Mouse (Mus musculus) stomach, embryonic 16.5 days (tissue): Measurements from ENCODE around the gene Cox7a1. TPM values are rescaled to one million over a fixed set of nuclear protein-coding genes. Genes with fewer than 3 reads are reported as not detected.
A peak's percentile ranks its signal among the peaks of the same experiment; 100 is the strongest.
"Not testable (repeated sequence)": the region's sequence is repeated elsewhere in the genome, so short reads cannot be mapped to it uniquely, and the experiment has no call there.

ENCODE experiments used
- ATAC-seq: fragments of 200-750 bp; cut with Nextera tagmentation; 2 replicates; pipeline ENCODE4 v1.8.0; 2017; ENCODE audit warnings: moderate number of reproducible peaks, moderate TSS enrichment; ENCODE audit not compliant: insufficient read depth, low FRiP score
- H3K27ac ChIP-seq: fragments of 300-500 bp; sonication (generic); 2 replicates; pipeline ENCODE4 v1.5.1; 2014; ENCODE audit warnings: low read length
- H3K27me3 ChIP-seq: fragments of 300-500 bp; sonication (generic); 2 replicates; pipeline ENCODE4 v1.6.1; 2014; ENCODE audit warnings: low read length, control low read depth, mixed read lengths; ENCODE audit not compliant: control insufficient read depth, insufficient read depth
- H3K36me3 ChIP-seq: fragments of 300-500 bp; sonication (generic); 2 replicates; pipeline ENCODE4 v1.6.1; 2014; ENCODE audit warnings: low read length; ENCODE audit not compliant: control insufficient read depth, insufficient read depth
- H3K4me1 ChIP-seq: fragments of 300-500 bp; sonication (generic); 2 replicates; pipeline ENCODE4 v1.6.1; 2014; ENCODE audit warnings: low read length, control low read depth, mixed read lengths; ENCODE audit not compliant: control insufficient read depth, insufficient read depth
- H3K4me2 ChIP-seq: fragments of 300-500 bp; sonication (generic); 2 replicates; pipeline ENCODE4 v1.6.1; 2014; ENCODE audit warnings: low read depth, low read length, mixed read lengths
- H3K4me3 ChIP-seq: fragments of 300-500 bp; sonication (generic); replicated peaks from 2 replicates; pipeline ENCODE4 v1.5.1; 2014; ENCODE audit warnings: mild to moderate bottlenecking, low read length
- H3K9ac ChIP-seq: fragments of 300-500 bp; sonication (generic); 2 replicates; pipeline ENCODE4 v1.6.1; 2014; ENCODE audit warnings: low read length
- H3K9me3 ChIP-seq: fragments of 300-500 bp; sonication (generic); replicated peaks from 2 replicates; pipeline ENCODE4 v1.6.1; 2016; ENCODE audit warnings: low read length, control low read depth; ENCODE audit not compliant: control insufficient read depth
- WGBS: fragments of 180-500 bp; shearing (Covaris S2); extraction: QIAGEN DNeasy Blood & Tissue Kit; methylation state at CpG from one replicate; pipeline ENCODE4 v1.1.7; 2014; 5-methylcytosine and 5-hydroxymethylcytosine counted together
- polyA plus RNA-seq: library from polyadenylated mRNA; unstranded; fragments of >200 nt; fragmentation: Nextera tagmentation; extraction: Ambion mirVana; gene quantifications from 2 replicates; pipeline ENCODE4 v1.2.1, GENCODE M21; 2015

Gene Cox7a1
- polyA plus RNA-seq, 1 experiment from 2014 or later, result 25.0 TPM

DNA sequence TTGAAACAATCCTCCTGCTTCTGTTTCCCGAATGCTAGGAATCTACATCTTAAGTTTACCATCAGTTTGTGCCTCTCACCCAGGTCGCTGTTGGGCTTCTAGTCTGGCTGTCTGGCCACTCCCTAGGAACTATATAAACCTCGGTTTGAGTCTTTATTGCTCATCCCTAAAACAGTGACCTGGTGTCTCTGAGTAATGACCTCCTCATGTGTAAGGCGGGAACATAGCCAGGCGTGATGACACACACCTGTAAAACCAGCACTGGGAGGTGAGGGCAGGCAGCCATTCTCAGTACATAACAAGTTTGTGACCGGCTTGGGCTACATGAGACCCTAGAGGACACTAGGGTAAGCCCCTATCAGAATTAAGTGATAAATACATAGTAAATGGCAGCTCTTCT, 11.5 kb downstream of the Cox7a1 start:
- H3K9me3 ChIP-seq, result no peaks in the 10 kb centered on the region
- H3K4me1 ChIP-seq, result peaks cover 22% of the 10 kb centered on the region
- H3K4me3 ChIP-seq, result peak overlapping the region; percentile 87; the same call in 1 of the 2 replicates
- H3K9ac ChIP-seq, result peak overlapping the region; percentile 86; the same call in 1 of the 2 replicates
- ATAC-seq, result no peak
- WGBS, result 58% methylated on average over 6 of the region's 6 CpGs
- no peaks in the 10 kb centered on the region for H3K27me3 ChIP-seq
- peak overlapping the region; percentile 63; the same call in 1 of the 2 replicates for H3K27ac ChIP-seq
- peak overlapping the region; percentile 90; the same call in 1 of the 2 replicates for H3K4me2 ChIP-seq
- peaks cover 10% of the 10 kb centered on the region; the same call in 1 of the 2 replicates for H3K36me3 ChIP-seq

DNA sequence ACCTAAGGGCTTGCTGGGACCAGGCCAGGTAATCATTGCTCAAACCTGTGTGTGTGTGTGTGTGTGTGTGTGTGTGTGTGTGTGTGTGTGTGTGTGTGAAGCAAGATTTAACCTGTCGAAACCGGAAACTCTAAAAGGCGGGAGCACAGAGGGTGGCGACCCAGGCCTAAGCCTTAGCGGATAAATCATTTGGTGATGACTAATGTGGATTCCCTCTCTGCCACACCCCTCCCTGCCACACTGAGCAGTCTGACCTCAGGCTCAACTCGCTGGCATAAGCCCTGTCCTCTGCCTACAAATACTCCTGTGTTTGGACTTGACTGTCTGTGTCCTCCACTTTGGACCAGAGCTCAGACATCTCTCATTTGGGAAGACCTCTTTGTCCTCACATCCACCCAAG, 12.2 kb downstream of the Cox7a1 start:
- H3K4me1 ChIP-seq, result peaks cover 22% of the 10 kb centered on the region
- H3K36me3 ChIP-seq, result peaks cover 7% of the 10 kb centered on the region; the same call in 1 of the 2 replicates
- H3K27ac ChIP-seq, result peak overlapping the region; percentile 62
- 37% methylated on average over 6 of the region's 6 CpGs for WGBS
- H3K4me3 ChIP-seq, result no peak overlapping the region
- H3K9ac ChIP-seq, result no peak overlapping the region
- ATAC-seq, result peak; percentile 26; the same call in 1 of the 2 replicates
- no peaks in the 10 kb centered on the region for H3K9me3 ChIP-seq
- H3K27me3 ChIP-seq, result no peaks in the 10 kb centered on the region
- H3K4me2 ChIP-seq, result no peak overlapping the region

DNA sequence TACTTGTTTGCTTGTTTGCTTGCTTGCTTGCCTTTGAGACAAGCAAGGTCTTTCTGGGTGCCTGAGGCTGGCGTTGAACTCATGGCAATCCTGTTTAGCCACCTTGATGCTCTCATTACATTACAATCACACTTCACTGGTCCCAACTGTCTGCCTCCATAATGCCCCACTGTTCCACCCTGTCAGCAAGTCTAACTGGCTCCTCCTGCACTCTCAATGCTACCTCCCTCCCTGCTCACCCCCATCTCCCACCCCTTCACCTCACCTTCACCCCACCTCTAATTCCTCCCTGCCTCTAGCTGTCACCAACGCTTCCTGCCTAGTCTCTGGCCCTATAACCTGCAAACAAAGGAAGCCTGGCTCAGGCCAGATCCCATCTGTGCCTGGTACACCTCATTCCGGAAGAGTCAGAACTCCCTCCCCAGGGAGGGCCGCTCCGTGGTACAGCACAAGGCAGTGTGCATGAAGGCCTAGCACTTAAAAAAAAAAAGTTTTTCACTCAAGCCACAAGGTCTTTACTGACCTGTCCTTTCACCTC, 13.7 kb downstream of the Cox7a1 start:
- no peak overlapping the region for H3K4me2 ChIP-seq
- ATAC-seq, result no peak
- H3K9me3 ChIP-seq, result no peaks in the 10 kb centered on the region
- no peaks in the 10 kb centered on the region for H3K36me3 ChIP-seq
- H3K27me3 ChIP-seq, result no peaks in the 10 kb centered on the region
- WGBS, result 49% methylated on average over 5 of the region's 5 CpGs
- H3K4me1 ChIP-seq, result peaks cover 19% of the 10 kb centered on the region
- H3K4me3 ChIP-seq, result no peak overlapping the region
- peak overlapping the region; percentile 13; the same call in 1 of the 2 replicates for H3K27ac ChIP-seq
- no peak overlapping the region for H3K9ac ChIP-seq

DNA sequence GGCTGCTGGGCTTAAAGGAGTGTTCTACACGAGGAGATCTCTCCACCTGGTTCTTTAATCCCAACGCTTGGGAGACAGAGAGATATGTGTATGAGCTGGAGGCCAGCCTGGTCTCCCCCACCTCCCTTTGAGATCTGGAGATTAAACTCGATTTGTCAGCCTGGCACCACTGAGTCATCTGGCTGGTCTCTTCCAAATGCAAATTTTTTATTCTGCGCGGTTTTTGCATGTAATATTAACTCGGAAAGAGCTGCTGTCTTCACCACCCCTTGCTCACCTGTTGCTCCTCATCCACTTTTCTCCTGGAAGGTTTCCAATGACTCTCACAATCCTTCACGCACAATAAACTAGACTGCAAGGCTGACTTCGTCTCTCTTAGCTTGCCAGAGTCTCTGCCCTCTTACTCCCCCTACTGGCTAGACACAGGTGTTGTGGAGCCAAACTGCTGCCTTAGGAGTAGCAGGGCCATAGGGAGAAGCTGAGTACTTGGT, 14.6 kb downstream of the Cox7a1 start, which contains the start of gene Capns1:
TSS of gene Capns1 (minus strand) at position 331 of the 491 bp plus-strand sequence.
- no peaks in the 10 kb centered on the region for H3K36me3 ChIP-seq
- H3K4me2 ChIP-seq, result 0 out of 2 replicates have a peak within 1 kb of the TSS, but pooled peaks have one; percentile 17
- peak within 1 kb of the TSS; percentile 13; the same call in 1 of the 2 replicates for H3K27ac ChIP-seq
- 0 out of 2 replicates have a peak, but pooled peaks have one; percentile 7 for ATAC-seq
- peaks cover 10% of the 10 kb centered on the region for H3K4me1 ChIP-seq
- no peaks in the 10 kb centered on the region for H3K27me3 ChIP-seq
- WGBS, result 6% methylated on average over 8 of the region's 8 CpGs
- no peak within 1 kb of the TSS for H3K4me3 ChIP-seq
- no peaks in the 10 kb centered on the region for H3K9me3 ChIP-seq
- no peak within 1 kb of the TSS for H3K9ac ChIP-seq

DNA sequence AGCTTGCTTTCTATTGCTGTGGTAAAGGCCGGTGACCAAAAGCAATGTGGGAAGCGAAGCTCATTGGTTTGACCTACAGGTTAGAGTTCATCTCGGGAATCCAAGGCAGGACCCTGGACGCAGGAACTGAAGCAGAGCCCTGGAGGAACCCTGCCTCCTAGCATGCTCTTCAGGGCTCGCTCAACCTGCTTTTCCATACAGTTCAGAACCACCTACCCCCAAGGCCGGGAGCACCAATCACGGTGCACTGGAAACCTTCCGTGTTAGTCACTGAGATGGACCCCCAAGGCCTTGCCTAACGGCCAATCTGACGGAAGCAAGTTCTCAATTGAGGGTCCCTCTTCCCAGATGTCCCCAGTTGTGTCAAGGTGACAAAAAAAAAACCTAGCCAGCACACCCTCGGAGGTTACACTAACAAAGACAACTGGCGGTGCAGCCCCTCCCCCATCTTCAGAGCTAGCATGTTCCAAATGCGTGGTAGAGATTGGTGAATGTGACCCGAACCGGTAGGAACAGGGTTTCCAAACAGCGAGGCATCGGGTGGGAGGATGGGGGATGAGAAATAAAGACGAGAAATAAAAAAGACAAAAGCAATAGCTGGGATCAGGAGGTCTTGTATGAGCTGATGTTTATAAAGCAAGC, 15.7 kb downstream of the Cox7a1 start:
- 74% methylated on average over 18 of the region's 18 CpGs for WGBS
- Histone ChIP-seq H3K9ac (no peak overlapping the region), H3K4me2 (no peak overlapping the region), H3K27me3 (no peaks in the 10 kb centered on the region), H3K36me3 (no peaks in the 10 kb centered on the region), H3K4me3 (no peak overlapping the region), H3K27ac (no peak overlapping the region), H3K4me1 (peaks cover 9% of the 10 kb centered on the region), H3K9me3 (no peaks in the 10 kb centered on the region)
- ATAC-seq, result no peak

DNA sequence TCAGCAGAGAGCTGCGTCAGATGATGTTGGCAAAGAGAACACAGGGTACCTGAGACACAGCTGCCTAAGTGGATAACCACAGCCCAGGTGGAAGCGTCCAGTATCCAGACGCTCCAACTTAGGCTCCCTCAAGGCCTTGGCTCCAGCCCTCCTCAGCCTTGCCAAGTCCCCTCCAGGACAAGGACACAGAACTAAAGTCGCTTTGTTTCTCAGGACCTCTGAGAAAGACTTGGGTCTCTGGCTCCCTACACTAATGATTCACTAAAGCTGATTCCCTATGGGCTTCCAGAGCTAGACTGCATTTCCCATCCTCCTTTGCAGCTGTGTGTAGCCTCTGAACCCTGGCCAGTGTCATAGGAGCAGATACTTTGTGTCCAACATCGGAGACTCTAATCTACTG, 16.3 kb downstream of the Cox7a1 start:
- H3K9me3 ChIP-seq, result no peaks in the 10 kb centered on the region
- WGBS, result 81% methylated on average over 5 of the region's 5 CpGs
- no peak overlapping the region for H3K9ac ChIP-seq
- no peak for ATAC-seq
- no peaks in the 10 kb centered on the region for H3K27me3 ChIP-seq
- H3K4me3 ChIP-seq, result no peak overlapping the region
- no peaks in the 10 kb centered on the region for H3K36me3 ChIP-seq
- H3K27ac ChIP-seq, result no peak overlapping the region
- peaks cover 7% of the 10 kb centered on the region for H3K4me1 ChIP-seq
- no peak overlapping the region for H3K4me2 ChIP-seq

DNA sequence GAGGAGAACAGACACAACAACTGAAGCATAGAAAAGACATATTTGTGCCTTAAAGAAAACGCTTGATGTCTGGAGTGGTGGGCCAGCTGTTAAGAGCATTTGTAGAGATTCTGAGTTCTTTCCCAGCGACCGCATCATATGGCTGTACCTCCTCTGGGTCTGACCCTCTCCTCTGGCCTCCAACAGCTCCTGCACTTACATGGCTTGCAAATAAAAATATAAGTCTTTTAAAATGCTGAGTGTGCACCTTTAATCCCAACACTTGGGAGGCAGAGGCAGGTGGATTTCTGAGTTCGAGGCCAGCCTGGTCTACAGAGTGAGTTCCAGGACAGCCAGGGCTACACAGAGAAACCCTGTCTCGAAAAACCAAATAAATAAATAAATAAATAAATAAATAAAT, 16.7 kb downstream of the Cox7a1 start:
- not testable (repeated sequence) for H3K36me3 ChIP-seq, H3K4me1 ChIP-seq, H3K27me3 ChIP-seq, H3K9me3 ChIP-seq, H3K4me3 ChIP-seq, H3K4me2 ChIP-seq, H3K9ac ChIP-seq, ATAC-seq, H3K27ac ChIP-seq
- 88% methylated on average over 5 of the region's 5 CpGs for WGBS

DNA sequence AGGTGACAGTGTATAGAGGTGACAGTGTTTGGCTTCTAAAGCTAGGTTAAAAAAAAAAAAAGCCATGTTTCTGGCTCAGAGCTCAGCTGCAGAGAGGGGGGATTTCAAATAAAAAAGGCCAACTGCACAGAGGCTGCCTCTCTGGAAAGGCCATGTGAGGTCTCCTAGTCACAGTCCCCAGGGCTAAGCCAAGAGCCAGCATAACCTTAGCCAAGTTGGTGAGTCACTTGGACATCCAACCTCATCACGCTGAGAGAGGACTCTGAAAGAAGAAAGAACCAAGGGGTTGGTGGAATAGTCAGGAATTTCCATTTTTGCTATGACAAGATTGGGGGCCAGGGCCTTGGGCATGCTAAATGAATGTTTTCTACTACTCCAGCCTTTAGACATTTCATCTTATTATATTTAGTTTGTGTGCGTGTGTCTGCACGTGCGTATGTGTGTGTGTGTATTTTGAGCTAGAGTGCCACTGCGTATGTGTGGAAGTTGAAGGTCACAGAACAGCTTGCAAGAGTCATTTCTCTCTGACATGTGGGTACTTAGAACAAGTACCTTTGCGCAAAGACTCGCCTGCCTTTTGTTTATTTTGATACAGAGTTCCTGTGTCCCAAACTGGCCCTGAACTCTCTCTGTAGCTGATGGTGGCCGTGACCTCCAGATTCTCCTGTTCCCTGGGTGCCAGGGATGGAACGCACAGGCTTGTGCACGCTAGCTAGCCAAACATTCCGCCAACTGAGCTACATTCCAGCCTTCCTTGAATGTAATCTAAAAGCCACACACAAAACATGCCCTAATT, 19.1 kb downstream of the Cox7a1 start:
- Histone ChIP-seq H3K9ac (no peak overlapping the region), H3K36me3 (no peaks in the 10 kb centered on the region), H3K4me2 (no peak overlapping the region), H3K4me1 (no peaks in the 10 kb centered on the region), H3K9me3 (no peaks in the 10 kb centered on the region), H3K27me3 (no peaks in the 10 kb centered on the region), H3K4me3 (no peak overlapping the region), H3K27ac (no peak overlapping the region)
- 57% methylated on average over 11 of the region's 11 CpGs for WGBS
- no peak for ATAC-seq

DNA sequence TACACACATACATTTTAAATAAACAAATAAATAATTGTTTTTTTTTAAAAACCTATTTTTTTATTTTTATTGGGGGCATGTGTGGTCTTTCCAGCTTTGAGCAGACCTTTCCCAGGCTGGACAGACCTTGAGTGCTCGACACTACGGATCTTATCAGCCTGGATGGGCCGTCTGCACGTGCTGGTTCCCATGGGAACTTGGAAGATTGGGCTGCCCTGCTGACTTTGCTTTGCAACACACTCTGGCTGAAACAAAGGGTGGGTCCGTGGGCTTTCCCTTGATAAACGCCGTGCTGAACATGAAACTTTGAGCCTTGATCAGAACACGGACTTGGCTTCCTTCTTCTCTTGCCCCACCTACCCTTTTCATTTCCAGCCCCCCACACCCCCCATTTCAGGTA, 20.4 kb downstream of the Cox7a1 start:
- ATAC-seq, result no peak; the same call in 1 of the 2 replicates
- no peak overlapping the region for H3K9ac ChIP-seq
- H3K9me3 ChIP-seq, result no peaks in the 10 kb centered on the region
- no peaks in the 10 kb centered on the region for H3K36me3 ChIP-seq
- H3K4me3 ChIP-seq, result no peak overlapping the region
- 0 out of 2 replicates have a peak overlapping the region, but pooled peaks have one; percentile 2 for H3K4me2 ChIP-seq
- no peak overlapping the region for H3K27ac ChIP-seq
- WGBS, result 35% methylated on average over 8 of the region's 8 CpGs
- no peaks in the 10 kb centered on the region for H3K4me1 ChIP-seq
- H3K27me3 ChIP-seq, result no peaks in the 10 kb centered on the region
